Mouse (Mus musculus): ENCODE results near the gene Tmem179.
A peak's percentile ranks its signal among the peaks of the same experiment; 100 is the strongest.

Gene Tmem179

GRCm38 (mm10) chr12:112537233-112537632 is 20.7 kb upstream of the Tmem179 start:
- DNase-seq, result no peak

- no peak for DNase-seq
Measured at GRCm38 (mm10) chr12:112533758-112534157, 17.2 kb upstream of the Tmem179 start.

- DNase-seq, result no peak
Measured at GRCm38 (mm10) chr12:112518105-112518504, 1.6 kb upstream of the Tmem179 start.

- DNase-seq, result no peak
Measured at GRCm38 (mm10) chr12:112514897-112515296, 1.6 kb downstream of the Tmem179 start.

- DNase-seq, result no peak
Measured at GRCm38 (mm10) chr12:112510733-112511372, 5.7 kb downstream of the Tmem179 start.

- DNase-seq, result no peak
Measured at GRCm38 (mm10) chr12:112510365-112510732, 6.2 kb downstream of the Tmem179 start.

GRCm38 (mm10) chr12:112507984-112508383 is 8.6 kb downstream of the Tmem179 start:
- DNase-seq, result no peak

- DNase-seq, result no peak
Measured at GRCm38 (mm10) chr12:112507264-112507663, 9.3 kb downstream of the Tmem179 start.

- DNase-seq, result no peak
Measured at GRCm38 (mm10) chr12:112506267-112506666, 10.3 kb downstream of the Tmem179 start.

- no peak for DNase-seq
Measured at GRCm38 (mm10) chr12:112503003-112503771, 13.4 kb downstream of the Tmem179 start.

- DNase-seq, result peak in 1 of 2 experiments; percentile 13
Measured at GRCm38 (mm10) chr12:112498683-112499082, 17.9 kb downstream of the Tmem179 start.

- DNase-seq, result no peak
Measured at GRCm38 (mm10) chr12:112497731-112498130, 18.8 kb downstream of the Tmem179 start.

- no peak for DNase-seq
Measured at GRCm38 (mm10) chr12:112496136-112496535, 20.4 kb downstream of the Tmem179 start.

GRCm38 (mm10) chr12:112490444-112490939 is 26.1 kb downstream of the Tmem179 start:
- no peak for DNase-seq

GRCm38 (mm10) chr12:112489535-112489934 is 27.0 kb downstream of the Tmem179 start:
- no peak for DNase-seq

- DNase-seq, result no peak
Measured at GRCm38 (mm10) chr12:112489134-112489533, 27.4 kb downstream of the Tmem179 start, which contains the start of gene A530016L24Rik. A530016L24Rik (plus strand) TSS chr12:112489448.

GRCm38 (mm10) chr12:112473777-112474176 is 42.8 kb downstream of the Tmem179 start:
- peak; percentile 29 to 68 for DNase-seq

- DNase-seq, result no peak
Measured at GRCm38 (mm10) chr12:112470216-112470615, 46.3 kb downstream of the Tmem179 start.

- no peak for DNase-seq
Measured at GRCm38 (mm10) chr12:112469393-112469792, 47.2 kb downstream of the Tmem179 start.

GRCm38 (mm10) chr12:112467387-112467786 is 49.2 kb downstream of the Tmem179 start:
- DNase-seq, result no peak

- DNase-seq, result no peak
Measured at GRCm38 (mm10) chr12:112465928-112466327, 50.6 kb downstream of the Tmem179 start.

GRCm38 (mm10) chr12:112464516-112464915 is 52.0 kb downstream of the Tmem179 start:
- no peak for DNase-seq

- no peak for DNase-seq
Measured at GRCm38 (mm10) chr12:112463750-112464444, 52.6 kb downstream of the Tmem179 start.
